In genomic region chr10:25488456-25488855, GRCm38 (mm10) we compare ENCODE assay signal across 8 mouse cellular contexts. TPM values are rescaled to one million over a fixed set of nuclear protein-coding genes. Genes with fewer than 3 reads are reported as not detected.
A peak's percentile ranks its signal among the peaks of the same experiment; 100 is the strongest.
DNase-seq lines count a peak whose midpoint lies in the region; ATAC-seq and TF ChIP-seq lines count a peak whose summit lies in the region.

No protein-coding gene starts in this region.

- H3K4me2 ChIP-seq in intestine, postnatal 0 days (replicated peaks; ENCODE audit: low read depth), result no peak overlapping the region
- H3K4me2 ChIP-seq in midbrain, postnatal 0 days (ENCODE audit: low read depth, low read length, poor library complexity, severe bottlenecking), result no peak overlapping the region

- TF ChIP-seq POLR2A in testis, adult 2 months (IDR thresholded peaks at IDR 0.05; ENCODE audit: control insufficient read depth, low read depth, low read length), result no peak
- no peak for TF ChIP-seq POLR2A in cerebellum, adult 2 months (IDR thresholded peaks at IDR 0.05; ENCODE audit: borderline replicate concordance, insufficient read depth, low read length)

- TF ChIP-seq CTCF in testis, adult 2 months (IDR thresholded peaks at IDR 0.05; ENCODE audit: control insufficient read depth, insufficient read depth, insufficient replicate concordance, low read depth, low read length), result peak; percentile 32; the same call in 1 of the 2 replicates
- TF ChIP-seq CTCF in cerebellum, adult 2 months (IDR thresholded peaks at IDR 0.05; ENCODE audit: borderline replicate concordance, insufficient read depth, low read depth, low read length), result peak; percentile 73
- TF ChIP-seq CTCF in intestine, postnatal 0 days (IDR thresholded peaks at IDR 0.05; ENCODE audit: low read depth), result peak; percentile 94
- peak; percentile 89 for TF ChIP-seq CTCF in midbrain, postnatal 0 days (IDR thresholded peaks at IDR 0.05)

- no peaks in the 10 kb centered on the region for H3K36me3 ChIP-seq in testis, adult 2 months (ENCODE audit: control insufficient read depth, insufficient read depth, low read length)
- H3K36me3 ChIP-seq in intestine, postnatal 0 days (ENCODE audit: control insufficient read depth, insufficient read depth), result peaks cover 6% of the 10 kb centered on the region; the same call in 1 of the 2 replicates
- H3K36me3 ChIP-seq in midbrain, postnatal 0 days (ENCODE audit: insufficient read depth, low read length), result no peaks in the 10 kb centered on the region

- 15% methylated on average over 1 of the region's 1 CpGs for WGBS in cerebellum, adult 2 months
- 6% methylated on average over 1 of the region's 1 CpGs for WGBS in intestine, postnatal 0 days
- 24% methylated on average over 1 of the region's 1 CpGs for WGBS in midbrain, postnatal 0 days

- no peaks in the 10 kb centered on the region for H3K4me1 ChIP-seq in testis, adult 2 months (ENCODE audit: control insufficient read depth, insufficient read depth, low read length)
- no peaks in the 10 kb centered on the region for H3K4me1 ChIP-seq in cerebellum, adult 2 months (ENCODE audit: control insufficient read depth, insufficient read depth, low read length)
- H3K4me1 ChIP-seq in intestine, postnatal 0 days (replicated peaks; ENCODE audit: control insufficient read depth, insufficient read depth, low read length), result no peaks in the 10 kb centered on the region
- no peaks in the 10 kb centered on the region for H3K4me1 ChIP-seq in midbrain, postnatal 0 days (ENCODE audit: insufficient read depth, low read length)

- H3K27ac ChIP-seq in testis, adult 2 months (ENCODE audit: control insufficient read depth, insufficient read depth, low read depth, low read length), result no peak overlapping the region
- H3K27ac ChIP-seq in cerebellum, adult 2 months (ENCODE audit: insufficient read depth, low read length), result no peak overlapping the region
- H3K27ac ChIP-seq in intestine, postnatal 0 days (ENCODE audit: low read depth, low read length), result no peak overlapping the region
- H3K27ac ChIP-seq in midbrain, postnatal 0 days (ENCODE audit: low read depth, low read length), result no peak overlapping the region

- no peak for DNase-seq in testis, postnatal 14 days (ENCODE audit: low spot score)
- peak; percentile 8 to 47 for DNase-seq in cerebellum, adult 2 months
- DNase-seq in frontal cortex, adult 2 months (ENCODE audit: extremely low spot score in 1 of 2, low spot score in 1 of 2), result peak; percentile 33 to 89
- peak; percentile 73 to 86 for DNase-seq in left cerebral cortex, postnatal 14 days (ENCODE audit: low spot score in 2 of 2)
- peak; percentile 71 for DNase-seq in midbrain, postnatal 0 days (ENCODE audit: low spot score)
- peak; percentile 48 to 54 for DNase-seq in spleen, postnatal 36 days (ENCODE audit: low spot score in 2 of 2)

- no peaks in the 10 kb centered on the region for H3K9me3 ChIP-seq in intestine, postnatal 0 days (ENCODE audit: control insufficient read depth)
- H3K9me3 ChIP-seq in midbrain, postnatal 0 days (ENCODE audit: low read length), result no peaks in the 10 kb centered on the region

- no peaks in the 10 kb centered on the region for H3K27me3 ChIP-seq in testis, adult 2 months (ENCODE audit: control insufficient read depth, insufficient read depth, low read length)
- no peaks in the 10 kb centered on the region for H3K27me3 ChIP-seq in cerebellum, adult 2 months (ENCODE audit: control insufficient read depth, insufficient read depth, low read length)
- no peaks in the 10 kb centered on the region for H3K27me3 ChIP-seq in intestine, postnatal 0 days (replicated peaks; ENCODE audit: control insufficient read depth, insufficient read depth, low read length)
- H3K27me3 ChIP-seq in midbrain, postnatal 0 days (ENCODE audit: insufficient read depth, low read length), result no peaks in the 10 kb centered on the region

- ATAC-seq in intestine, postnatal 0 days, result no peak
- ATAC-seq in midbrain, postnatal 0 days (ENCODE audit: low FRiP score), result 0 out of 2 replicates have a peak, but pooled peaks have one; percentile 34

- intact Hi-C loops in left cerebral cortex, postnatal 14 days (cut with DNase I), result loop anchor here (1.0 to 10.0 kb wide), 3 partner anchors 94 to 220 kb away; no protein-coding TSS in a partner anchor

- no peak overlapping the region for H3K4me3 ChIP-seq in testis, adult 2 months (ENCODE audit: control insufficient read depth, low read depth, low read length)
- H3K4me3 ChIP-seq in cerebellum, adult 2 months (replicated peaks; ENCODE audit: insufficient read depth, low read depth, low read length), result no peak overlapping the region
- no peak overlapping the region for H3K4me3 ChIP-seq in intestine, postnatal 0 days (ENCODE audit: low read depth, low read length)
- H3K4me3 ChIP-seq in midbrain, postnatal 0 days (ENCODE audit: low read depth, low read length), result no peak overlapping the region

- no peak overlapping the region for H3K9ac ChIP-seq in intestine, postnatal 0 days (ENCODE audit: low read depth, low read length)
- H3K9ac ChIP-seq in midbrain, postnatal 0 days (replicated peaks; ENCODE audit: low read length, poor library complexity, severe bottlenecking), result no peak overlapping the region

RNA-seq across cellular contexts. Expression of gene Smlr1, which starts 47.6 kb away (rescaled TPM):
- polyA plus RNA-seq in testis, adult 2 months (2012; rRNA removed), result not detected in 2 replicates
- polyA plus RNA-seq in cerebellum, adult 2 months (2012; rRNA removed), result 0.19 TPM in 1 of 2 replicates, not detected in the other
- not detected in 2 replicates for polyA plus RNA-seq in frontal cortex, adult 2 months (2012; rRNA removed)
- 166 and 172 TPM in 2 replicates for polyA plus RNA-seq in intestine, postnatal 0 days (2015; fragmentation: Nextera tagmentation; extraction: Ambion mirVana)
- total RNA-seq in left cerebral cortex, postnatal 14 days (2021), result not detected
- 0.05 TPM in 1 of 2 replicates, not detected in the other for total RNA-seq in midbrain, postnatal 0 days (2014; rRNA removed)
- polyA plus RNA-seq in midbrain, postnatal 0 days (2015; fragmentation: Nextera tagmentation; extraction: Ambion mirVana), result not detected in 2 replicates

Comparison
In these comparisons a context has a peak if more than half of its experiments do, and no peak if none do; other contexts are left out.
1. CTCF ChIP-seq: peak in every context shown above with its lines; median percentile 94 in intestine, postnatal 0 days; 89 in midbrain, postnatal 0 days; 73 in cerebellum, adult 2 months; 32 in testis, adult 2 months.
2. RNA of gene Smlr1, which starts 47.6 kb away (polyA plus RNA-seq): 166 to 172 TPM in intestine, postnatal 0 days; 0.19 TPM in cerebellum, adult 2 months, not detected in testis, adult 2 months, not detected in frontal cortex, adult 2 months and not detected in midbrain, postnatal 0 days; every median in the first group is over 100 times any median in the second.